Mouse (Mus musculus): Measurements from ENCODE around the gene Mat1a. TPM values are rescaled to one million over a fixed set of nuclear protein-coding genes. Genes with fewer than 3 reads are reported as not detected.
A peak's percentile ranks its signal among the peaks of the same experiment; 100 is the strongest.

Gene Mat1a
- polyA plus RNA-seq (2012) = 0.01 TPM in 1 of 2 replicates, not detected in the other

GRCm38 (mm10) chr14:41104853-41105444, at the start of gene Mat1a:
Mat1a (plus strand) TSS chr14:41105035.
- no peaks in the 10 kb centered on the region for H3K9me3 ChIP-seq (ENCODE audit: control insufficient read depth, low read length)
- no peaks in the 10 kb centered on the region for H3K36me3 ChIP-seq (ENCODE audit: control insufficient read depth)
- H3K4me3 ChIP-seq (replicated peaks) = peak within 1 kb of the TSS; percentile 13
- H3K4me1 ChIP-seq (ENCODE audit: control insufficient read depth) = no peaks in the 10 kb centered on the region
- H3K27me3 ChIP-seq (ENCODE audit: control insufficient read depth) = no peaks in the 10 kb centered on the region
- TF ChIP-seq TAL1 (IDR thresholded peaks at IDR 0.05; ENCODE audit: low read length) (no peak), GATA1 (IDR thresholded peaks at IDR 0.05; ENCODE audit: low read length) (no peak)

GRCm38 (mm10) chr14:41065168-41065567, 39.7 kb upstream of the Mat1a start:
- Histone ChIP-seq H3K36me3 (ENCODE audit: control insufficient read depth) (no peaks in the 10 kb centered on the region), H3K27me3 (ENCODE audit: control insufficient read depth) (no peaks in the 10 kb centered on the region), H3K9me3 (ENCODE audit: control insufficient read depth, low read length) (no peaks in the 10 kb centered on the region), H3K4me1 (ENCODE audit: control insufficient read depth) (peaks cover 22% of the 10 kb centered on the region), H3K4me3 (replicated peaks) (no peak overlapping the region)
- no peak for TF ChIP-seq GATA1 (IDR thresholded peaks at IDR 0.05; ENCODE audit: low read length)
- no peak for TF ChIP-seq TAL1 (IDR thresholded peaks at IDR 0.05; ENCODE audit: low read length)

GRCm38 (mm10) chr14:41066416-41066815, 38.4 kb upstream of the Mat1a start:
- Histone ChIP-seq H3K4me3 (replicated peaks) (no peak overlapping the region), H3K4me1 (ENCODE audit: control insufficient read depth) (peaks cover 29% of the 10 kb centered on the region), H3K36me3 (ENCODE audit: control insufficient read depth) (no peaks in the 10 kb centered on the region), H3K9me3 (ENCODE audit: control insufficient read depth, low read length) (no peaks in the 10 kb centered on the region), H3K27me3 (ENCODE audit: control insufficient read depth) (no peaks in the 10 kb centered on the region)
- TF ChIP-seq GATA1 (IDR thresholded peaks at IDR 0.05; ENCODE audit: low read length) (no peak), TAL1 (IDR thresholded peaks at IDR 0.05; ENCODE audit: low read length) (no peak)

GRCm38 (mm10) chr14:41069108-41069507, 35.7 kb upstream of the Mat1a start, which contains the start of gene Dydc2:
Dydc2 (minus strand) TSS chr14:41069208.
- peaks cover 5% of the 10 kb centered on the region for H3K27me3 ChIP-seq (ENCODE audit: control insufficient read depth)
- H3K4me1 ChIP-seq (ENCODE audit: control insufficient read depth) = peaks cover 33% of the 10 kb centered on the region
- TF ChIP-seq GATA1 (IDR thresholded peaks at IDR 0.05; ENCODE audit: low read length) (no peak), TAL1 (IDR thresholded peaks at IDR 0.05; ENCODE audit: low read length) (no peak)
- H3K4me3 ChIP-seq (replicated peaks) = no peak within 1 kb of the TSS
- no peaks in the 10 kb centered on the region for H3K36me3 ChIP-seq (ENCODE audit: control insufficient read depth)
- no peaks in the 10 kb centered on the region for H3K9me3 ChIP-seq (ENCODE audit: control insufficient read depth, low read length)

GRCm38 (mm10) chr14:41070343-41070742, 34.5 kb upstream of the Mat1a start:
- peaks cover 5% of the 10 kb centered on the region for H3K27me3 ChIP-seq (ENCODE audit: control insufficient read depth)
- peaks cover 24% of the 10 kb centered on the region for H3K4me1 ChIP-seq (ENCODE audit: control insufficient read depth)
- no peak for TF ChIP-seq TAL1 (IDR thresholded peaks at IDR 0.05; ENCODE audit: low read length)
- TF ChIP-seq GATA1 (IDR thresholded peaks at IDR 0.05; ENCODE audit: low read length) = no peak
- no peak overlapping the region for H3K4me3 ChIP-seq (replicated peaks)
- no peaks in the 10 kb centered on the region for H3K9me3 ChIP-seq (ENCODE audit: control insufficient read depth, low read length)
- H3K36me3 ChIP-seq (ENCODE audit: control insufficient read depth) = no peaks in the 10 kb centered on the region

GRCm38 (mm10) chr14:41072229-41072943, 32.4 kb upstream of the Mat1a start, which contains the start of gene Dydc1:
Dydc1 (plus strand) TSS chr14:41072911.
- TF ChIP-seq GATA1 (IDR thresholded peaks at IDR 0.05; ENCODE audit: low read length) (no peak), TAL1 (IDR thresholded peaks at IDR 0.05; ENCODE audit: low read length) (no peak)
- H3K9me3 ChIP-seq (ENCODE audit: control insufficient read depth, low read length) = no peaks in the 10 kb centered on the region
- H3K36me3 ChIP-seq (ENCODE audit: control insufficient read depth) = no peaks in the 10 kb centered on the region
- H3K27me3 ChIP-seq (ENCODE audit: control insufficient read depth) = peaks cover 5% of the 10 kb centered on the region
- peaks cover 13% of the 10 kb centered on the region for H3K4me1 ChIP-seq (ENCODE audit: control insufficient read depth)
- H3K4me3 ChIP-seq (replicated peaks) = peak within 1 kb of the TSS; percentile 58

- Histone ChIP-seq H3K4me1 (ENCODE audit: control insufficient read depth) (peaks cover 13% of the 10 kb centered on the region), H3K27me3 (ENCODE audit: control insufficient read depth) (peaks cover 5% of the 10 kb centered on the region), H3K4me3 (replicated peaks) (peak overlapping the region; percentile 58), H3K36me3 (ENCODE audit: control insufficient read depth) (no peaks in the 10 kb centered on the region), H3K9me3 (ENCODE audit: control insufficient read depth, low read length) (no peaks in the 10 kb centered on the region)
- TF ChIP-seq TAL1 (IDR thresholded peaks at IDR 0.05; ENCODE audit: low read length) (no peak), GATA1 (IDR thresholded peaks at IDR 0.05; ENCODE audit: low read length) (no peak)
Observed at GRCm38 (mm10) chr14:41072944-41073275, 31.9 kb upstream of the Mat1a start.

- Histone ChIP-seq H3K27me3 (ENCODE audit: control insufficient read depth) (no peaks in the 10 kb centered on the region), H3K9me3 (ENCODE audit: control insufficient read depth, low read length) (no peaks in the 10 kb centered on the region), H3K4me1 (ENCODE audit: control insufficient read depth) (no peaks in the 10 kb centered on the region), H3K36me3 (ENCODE audit: control insufficient read depth) (no peaks in the 10 kb centered on the region), H3K4me3 (replicated peaks) (no peak overlapping the region)
- TF ChIP-seq GATA1 (IDR thresholded peaks at IDR 0.05; ENCODE audit: low read length) = no peak
- TF ChIP-seq TAL1 (IDR thresholded peaks at IDR 0.05; ENCODE audit: low read length) = no peak
Observed at GRCm38 (mm10) chr14:41082408-41082807, 22.4 kb upstream of the Mat1a start.

GRCm38 (mm10) chr14:41087509-41087908, 17.3 kb upstream of the Mat1a start:
- Histone ChIP-seq H3K27me3 (ENCODE audit: control insufficient read depth) (no peaks in the 10 kb centered on the region), H3K36me3 (ENCODE audit: control insufficient read depth) (no peaks in the 10 kb centered on the region), H3K9me3 (ENCODE audit: control insufficient read depth, low read length) (no peaks in the 10 kb centered on the region), H3K4me3 (replicated peaks) (no peak overlapping the region), H3K4me1 (ENCODE audit: control insufficient read depth) (no peaks in the 10 kb centered on the region)
- TF ChIP-seq TAL1 (IDR thresholded peaks at IDR 0.05; ENCODE audit: low read length) (no peak), GATA1 (IDR thresholded peaks at IDR 0.05; ENCODE audit: low read length) (no peak)
